Mouse (Mus musculus) WW6 (cell line): ENCODE measurements around the gene Armh2.

Source experiments
- DNase-seq: peaks from one replicate; pipeline ENCODE4 v3.0.0-alpha.2; 2013; ENCODE audit warnings: low read depth, low spot score

Gene Armh2

DNA sequence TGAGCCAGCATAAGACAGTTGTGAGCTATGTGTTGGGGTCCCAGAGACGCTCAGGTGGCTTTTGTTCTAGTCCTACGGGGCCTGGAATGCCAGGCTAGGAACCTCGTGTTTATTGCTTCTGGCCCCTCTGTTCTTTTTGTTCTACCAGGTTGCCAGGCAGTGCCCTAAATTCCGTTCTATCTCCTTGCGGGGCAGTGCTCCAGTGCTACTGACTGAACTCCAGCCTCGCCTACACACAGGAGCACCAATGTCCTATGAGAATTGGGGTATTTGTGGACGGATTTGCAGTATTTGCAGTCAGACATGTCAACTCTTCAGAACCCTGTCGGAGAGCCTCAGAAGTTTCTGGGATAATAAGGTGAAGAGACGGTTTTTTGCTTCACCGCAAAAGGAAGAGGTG, at the start of gene Armh2:
Gene Armh2, plus strand, starts transcription at position 205 of the 400 bp plus-strand sequence.
- no peak for DNase-seq

- DNase-seq: no peak
These were observed 47.7 kb upstream of the Armh2 start for GRCm38 (mm10) chr13:24693312-24693711.

DNA sequence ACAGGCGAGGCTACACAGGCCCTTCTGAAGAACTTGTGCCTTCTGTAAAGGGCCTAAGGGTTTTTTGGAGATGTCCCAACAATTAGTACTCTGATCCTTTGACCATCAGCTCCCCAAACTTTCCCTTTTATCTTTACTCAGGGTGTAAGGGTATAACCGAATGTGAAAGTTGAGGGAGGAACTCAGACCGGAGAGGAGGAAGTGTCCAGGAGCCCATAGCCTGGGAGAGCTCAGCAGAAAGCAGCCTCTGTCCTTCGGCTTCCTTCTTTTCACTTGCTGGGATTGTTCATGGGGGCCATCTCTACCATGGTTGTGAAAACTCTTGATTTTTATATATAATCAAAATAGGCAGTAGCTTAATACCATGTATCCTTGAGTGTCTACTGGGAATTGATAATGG, 42.3 kb upstream of the Armh2 start:
- DNase-seq: no peak

- DNase-seq: no peak
These were observed 38.9 kb upstream of the Armh2 start for GRCm38 (mm10) chr13:24702128-24702527.

DNA sequence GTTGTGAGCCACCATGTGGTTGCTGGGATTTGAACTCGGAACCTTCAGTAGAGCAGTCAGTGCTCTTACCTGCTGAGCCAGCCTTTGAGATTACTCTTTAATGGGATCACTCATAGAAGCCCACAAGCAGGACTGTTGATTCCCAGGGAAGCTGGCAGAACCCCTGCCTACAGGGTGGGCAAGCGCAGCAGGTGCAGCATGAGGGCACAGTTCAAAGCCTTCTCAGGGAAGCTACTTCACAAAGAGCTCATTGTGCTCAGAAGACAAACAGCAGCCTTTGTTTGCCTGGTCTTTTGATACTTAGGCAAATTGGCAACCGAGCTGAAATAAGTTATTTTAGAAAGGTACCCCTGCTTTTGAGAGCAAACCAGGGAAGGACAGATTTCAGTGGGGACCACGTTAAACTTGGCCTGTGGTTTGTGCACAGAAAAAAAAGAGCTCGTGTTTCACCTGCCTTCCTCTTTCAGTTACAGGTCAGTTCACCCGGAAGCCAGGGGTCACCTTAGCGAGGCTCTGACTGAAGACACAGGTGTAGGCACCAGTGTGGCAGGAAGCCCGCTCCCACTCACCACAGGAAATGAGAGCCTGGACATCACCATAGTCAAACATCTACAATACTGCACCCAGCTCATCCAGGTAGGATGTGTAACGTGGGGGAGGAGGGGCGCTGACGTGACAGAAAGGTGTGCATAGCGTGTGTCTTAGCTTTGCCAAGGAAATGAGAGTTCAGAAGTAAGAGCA, 31.2 kb upstream of the Armh2 start:
- no peak for DNase-seq

- DNase-seq: no peak
These were observed 30.1 kb upstream of the Armh2 start for GRCm38 (mm10) chr13:24710968-24711367.

DNA sequence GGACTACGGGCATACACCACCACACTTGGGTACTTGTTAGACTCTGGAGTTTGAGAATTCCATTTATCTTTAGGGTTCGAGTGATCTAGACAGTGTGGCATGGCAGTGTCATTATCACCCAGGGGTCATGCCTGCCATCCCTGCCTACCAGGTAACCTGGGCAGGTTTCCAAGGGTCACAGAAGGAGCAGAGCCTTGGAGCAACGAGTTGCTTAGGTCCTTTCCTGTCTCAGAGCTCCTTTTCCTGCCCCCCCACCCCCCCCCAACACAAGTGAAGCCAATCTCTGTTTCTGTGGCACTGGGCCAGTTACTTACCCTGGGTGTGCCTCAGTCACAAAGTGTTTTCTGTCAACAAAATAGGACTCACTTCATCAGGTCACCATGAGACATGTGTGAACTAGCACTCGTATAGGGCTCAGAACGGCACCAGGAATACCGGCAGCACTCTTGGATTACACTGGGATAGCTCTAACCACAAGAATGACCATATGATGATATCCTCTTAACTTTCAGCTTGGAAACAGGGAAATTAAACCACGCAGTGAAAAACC, 28.4 kb upstream of the Armh2 start:
- DNase-seq: no peak

GRCm38 (mm10) chr13:24713434-24714000, 27.5 kb upstream of the Armh2 start:
- DNase-seq: peak; percentile 67

DNA sequence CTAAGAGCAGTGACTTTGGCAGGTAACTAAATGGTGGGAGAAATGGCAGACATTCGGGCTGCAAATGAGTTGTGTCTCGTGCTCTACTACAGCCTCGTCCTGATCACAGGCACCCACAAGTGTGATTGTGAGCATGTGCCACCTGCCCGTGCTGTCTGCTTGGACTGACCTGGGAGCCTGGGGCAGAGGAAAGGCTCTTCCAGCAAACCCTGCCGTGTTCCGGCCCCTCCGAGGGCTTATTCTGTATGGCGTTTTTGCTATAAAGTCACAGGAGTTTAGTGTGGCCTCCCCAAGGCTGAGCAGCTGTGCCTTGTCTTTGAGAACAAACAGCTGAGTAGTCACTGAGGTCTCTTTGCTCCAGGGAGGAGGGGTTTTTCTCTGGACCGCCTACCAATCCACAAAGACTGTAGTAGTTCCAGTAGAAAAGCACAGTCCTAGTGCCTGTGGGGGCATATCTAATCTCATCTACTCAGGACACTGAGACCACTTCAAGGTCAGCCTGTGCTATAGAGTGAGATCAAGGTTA, 26.6 kb upstream of the Armh2 start:
- DNase-seq: no peak

GRCm38 (mm10) chr13:24715601-24716000, 25.4 kb upstream of the Armh2 start:
- DNase-seq: no peak

DNA sequence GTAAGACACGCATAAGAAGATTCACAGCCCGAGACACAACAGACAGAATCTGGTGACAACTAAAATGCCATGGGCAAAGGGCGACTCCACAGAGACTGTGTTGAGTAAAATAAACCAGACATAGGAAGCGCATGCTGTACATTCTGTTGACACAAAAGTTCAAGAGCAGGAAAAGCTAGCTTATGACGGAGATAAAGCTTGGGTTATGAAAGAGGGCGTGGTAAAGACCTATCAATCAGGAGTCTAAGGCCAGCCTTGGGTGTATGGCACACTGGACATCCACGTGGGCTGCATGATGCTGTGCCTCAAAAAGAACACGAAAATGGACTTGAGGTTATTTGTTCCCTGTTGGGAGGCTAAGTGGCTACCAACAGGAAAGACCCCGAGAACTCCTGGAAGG, 24.6 kb upstream of the Armh2 start:
- no peak for DNase-seq

DNA sequence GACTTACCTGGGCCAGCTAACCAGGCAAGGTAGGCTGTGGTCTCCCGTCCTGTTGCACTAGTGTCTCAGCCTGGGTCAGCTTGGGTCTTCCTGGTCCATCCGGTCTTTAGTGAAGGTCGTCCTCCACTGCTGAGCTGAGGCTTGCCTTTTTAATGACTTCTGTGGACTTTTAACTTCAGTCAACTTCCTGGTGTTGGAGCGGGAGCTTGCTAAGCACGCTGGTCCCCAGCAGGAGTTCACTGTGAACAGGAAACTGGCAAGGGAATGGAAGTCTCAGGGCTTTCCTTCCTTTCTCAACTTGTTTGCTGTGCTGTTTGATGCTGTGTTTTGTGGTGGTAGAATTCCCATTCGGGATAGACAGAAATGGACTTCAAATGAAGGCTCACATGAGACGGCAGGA, 23.4 kb upstream of the Armh2 start:
- DNase-seq: no peak

- no peak for DNase-seq
These were observed 19.5 kb upstream of the Armh2 start for GRCm38 (mm10) chr13:24721502-24721901.

- no peak for DNase-seq
These were observed 17.2 kb upstream of the Armh2 start for GRCm38 (mm10) chr13:24723699-24724394.

- no peak for DNase-seq
These were observed 16.7 kb upstream of the Armh2 start for GRCm38 (mm10) chr13:24724395-24724759.

DNA sequence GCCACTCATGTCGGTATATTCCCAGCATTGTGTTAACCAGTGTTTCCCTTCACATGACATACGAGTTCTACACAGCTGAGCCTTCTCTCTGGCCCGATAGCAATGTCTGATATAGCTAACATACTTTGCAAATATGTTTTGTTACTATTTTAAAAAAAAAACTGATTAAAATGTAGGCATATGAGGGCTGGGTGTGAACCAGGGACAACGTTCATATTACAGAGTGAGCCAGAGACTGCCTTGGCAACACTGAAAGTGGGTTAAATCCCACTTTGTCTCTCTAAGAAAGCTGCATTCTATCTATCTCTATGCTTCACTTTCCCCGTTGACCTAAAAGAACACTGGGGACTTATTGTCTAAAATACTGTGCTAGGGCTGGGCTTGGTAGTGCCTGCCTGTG, 11.9 kb upstream of the Armh2 start:
- DNase-seq: no peak

DNA sequence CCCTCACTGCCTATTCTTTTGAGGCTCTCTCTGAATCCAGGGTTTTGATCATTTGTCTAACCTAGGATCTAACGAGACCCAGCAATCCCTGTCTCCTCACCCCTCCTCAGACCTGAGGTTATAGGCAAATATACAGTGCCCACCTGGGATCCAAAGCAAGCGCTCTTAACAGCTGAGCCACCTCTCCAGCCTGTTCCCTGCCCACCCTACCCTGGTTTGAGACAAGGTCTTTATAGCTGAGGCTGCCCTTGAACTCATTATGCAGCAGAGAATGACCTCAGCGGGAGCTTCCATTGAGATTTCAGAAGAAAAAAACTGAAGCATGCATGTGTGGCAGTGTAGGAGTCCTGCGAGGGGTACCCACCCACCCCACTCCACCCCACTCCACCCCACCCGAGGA, 6.5 kb upstream of the Armh2 start:
- DNase-seq: no peak

DNA sequence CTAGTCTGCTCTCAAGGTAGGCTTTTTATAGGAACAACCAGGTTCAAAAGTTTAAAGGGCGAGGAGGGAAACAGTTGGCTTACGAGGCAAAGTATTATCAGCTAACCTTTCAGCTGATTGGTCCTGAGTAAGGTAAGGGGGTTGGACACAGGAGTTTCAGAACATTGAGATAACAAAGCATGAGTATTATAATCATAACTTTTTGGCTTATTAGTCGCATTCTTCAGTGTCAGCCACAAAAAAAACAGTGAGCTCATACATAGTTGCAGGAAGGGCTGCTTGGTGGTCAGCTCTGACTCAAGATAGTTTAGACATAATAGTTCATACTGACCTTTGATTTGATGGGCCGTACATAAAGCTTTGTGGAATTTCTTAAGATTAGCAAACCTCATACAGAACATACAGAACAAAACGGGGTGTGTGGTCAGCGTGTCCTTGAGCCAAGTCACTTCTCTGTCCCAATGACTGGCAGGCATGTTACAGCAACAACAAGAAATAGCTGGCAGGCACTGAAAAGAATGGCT, 5.4 kb upstream of the Armh2 start:
- no peak for DNase-seq

DNA sequence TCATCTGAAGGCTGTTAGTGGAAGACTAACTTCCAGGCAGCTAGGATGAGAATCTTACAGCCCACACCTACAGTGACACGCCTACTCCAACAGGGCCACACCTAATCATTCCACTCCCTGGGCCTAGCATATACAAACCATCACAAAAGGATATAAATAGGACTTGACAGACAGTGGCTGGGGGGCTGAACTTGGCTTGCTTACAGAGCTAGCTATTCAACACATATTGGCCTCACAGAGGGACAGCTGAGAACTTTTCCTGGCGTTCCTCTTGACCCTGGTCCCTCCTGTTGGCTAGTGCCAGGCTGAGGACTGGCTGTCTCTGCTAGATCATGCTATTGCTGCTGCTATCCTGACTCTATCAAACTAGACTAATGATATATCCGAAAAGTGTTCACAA, 6.8 kb downstream of the Armh2 start:
- no peak for DNase-seq

- DNase-seq: no peak
These were observed 9.8 kb downstream of the Armh2 start for GRCm38 (mm10) chr13:24750807-24751206.

- no peak for DNase-seq
These were observed 10.4 kb downstream of the Armh2 start for GRCm38 (mm10) chr13:24751396-24751795.

- DNase-seq: no peak
These were observed 15.7 kb downstream of the Armh2 start for GRCm38 (mm10) chr13:24756756-24757155.
